Mouse (Mus musculus) bone marrow, adult 2 months (tissue): ENCODE data around the gene Otx1. TPM values are rescaled to one million over a fixed set of nuclear protein-coding genes. Genes with fewer than 3 reads are reported as not detected.
A peak's percentile ranks its signal among the peaks of the same experiment; 100 is the strongest.

Experiments
- H3K27ac ChIP-seq: fragments of 200-500 bp; 2 replicates; pipeline ENCODE4 v1.5.1; 2012; ENCODE audit warnings: low read depth, mild to moderate bottlenecking, control low read depth, inconsistent platforms, low read length; ENCODE audit not compliant: control insufficient read depth, poor library complexity, insufficient read depth
- H3K4me1 ChIP-seq: fragments of 200-500 bp; 2 replicates; pipeline ENCODE4 v1.6.1; 2011; ENCODE audit warnings: low read length; ENCODE audit not compliant: control insufficient read depth, insufficient read depth
- H3K4me3 ChIP-seq: fragments of 200-500 bp; replicated peaks from 2 replicates; pipeline ENCODE3; 2011; ENCODE audit warnings: mild to moderate bottlenecking, low read depth, low read length, control low read depth; ENCODE audit not compliant: control insufficient read depth
- CTCF ChIP-seq: fragments of 200-500 bp; IDR thresholded peaks from 2 replicates; pipeline ENCODE4 v1.5.1; 2011; ENCODE audit warnings: low read length, control low read depth; ENCODE audit not compliant: control insufficient read depth, insufficient read depth
- POLR2A ChIP-seq: fragments of 200-500 bp; IDR thresholded peaks from 2 replicates; pipeline ENCODE4 v1.6.1; 2011; ENCODE audit warnings: low read depth, mild to moderate bottlenecking, control low read depth, low read length, borderline replicate concordance; ENCODE audit not compliant: control insufficient read depth
- WGBS: fragments of 180-500 bp; shearing (Covaris S2); methylation state at CpG from one replicate; pipeline ENCODE4 v1.1.7; 2018; 5-methylcytosine and 5-hydroxymethylcytosine counted together
- polyA plus RNA-seq: library from polyadenylated mRNA; stranded (reverse); fragments of >200 nt; gene quantifications from 2 replicates; pipeline ENCODE4 v1.2.4, GENCODE M21; 2011; ENCODE audit warnings: low replicate concordance; ENCODE audit not compliant: missing spikeins, insufficient read depth, insufficient read length

Otx1 gene
- polyA plus RNA-seq, 1 experiment: not detected

GRCm38 (mm10) chr11:21988398-21988946, 14.2 kb downstream of the Otx1 start:
- 61% methylated on average over 1 of the region's 1 CpGs for WGBS
- TF ChIP-seq POLR2A: no peak
- no peak for TF ChIP-seq CTCF
- Histone ChIP-seq H3K4me3 (no peak overlapping the region), H3K27ac (no peak overlapping the region), H3K4me1 (no peaks in the 10 kb centered on the region)

GRCm38 (mm10) chr11:21985118-21985517, 17.6 kb downstream of the Otx1 start:
- Histone ChIP-seq H3K4me1 (no peaks in the 10 kb centered on the region), H3K4me3 (no peak overlapping the region), H3K27ac (no peak overlapping the region)
- 5% methylated on average over 1 of the region's 1 CpGs for WGBS
- TF ChIP-seq CTCF (no peak), POLR2A (no peak)

- H3K27ac ChIP-seq: no peak overlapping the region
- no peak for TF ChIP-seq POLR2A
- TF ChIP-seq CTCF: peak; percentile 20; the same call in 1 of the 2 replicates
- no peaks in the 10 kb centered on the region for H3K4me1 ChIP-seq
- H3K4me3 ChIP-seq: no peak overlapping the region
- WGBS: 61% methylated on average over 5 of the region's 5 CpGs
Measured at GRCm38 (mm10) chr11:21974005-21974531, 28.6 kb downstream of the Otx1 start.

GRCm38 (mm10) chr11:21973597-21973996, 29.1 kb downstream of the Otx1 start:
- Histone ChIP-seq H3K4me1 (no peaks in the 10 kb centered on the region), H3K27ac (no peak overlapping the region), H3K4me3 (no peak overlapping the region)
- 76% methylated on average over 3 of the region's 3 CpGs for WGBS
- no peak for TF ChIP-seq POLR2A
- TF ChIP-seq CTCF: no peak

GRCm38 (mm10) chr11:21968922-21969321, 33.8 kb downstream of the Otx1 start:
- TF ChIP-seq CTCF (no peak), POLR2A (no peak)
- Histone ChIP-seq H3K4me1 (no peaks in the 10 kb centered on the region), H3K4me3 (no peak overlapping the region), H3K27ac (no peak overlapping the region)
- WGBS: 87% methylated on average over 3 of the region's 3 CpGs

- Histone ChIP-seq H3K4me1 (no peaks in the 10 kb centered on the region), H3K4me3 (no peak overlapping the region), H3K27ac (no peak overlapping the region)
- 81% methylated on average over 7 of the region's 7 CpGs for WGBS
- no peak for TF ChIP-seq CTCF
- no peak for TF ChIP-seq POLR2A
Measured at GRCm38 (mm10) chr11:21955167-21955566, 47.5 kb downstream of the Otx1 start.

GRCm38 (mm10) chr11:21951657-21952237, 51.0 kb downstream of the Otx1 start:
- 79% methylated on average over 2 of the region's 2 CpGs for WGBS
- TF ChIP-seq POLR2A: no peak
- TF ChIP-seq CTCF: no peak
- Histone ChIP-seq H3K27ac (no peak overlapping the region), H3K4me1 (no peaks in the 10 kb centered on the region), H3K4me3 (no peak overlapping the region)

GRCm38 (mm10) chr11:21950094-21950493, 52.6 kb downstream of the Otx1 start:
- no peak overlapping the region for H3K27ac ChIP-seq
- no peak overlapping the region for H3K4me3 ChIP-seq
- H3K4me1 ChIP-seq: no peaks in the 10 kb centered on the region
- no peak for TF ChIP-seq CTCF
- TF ChIP-seq POLR2A: no peak
